Mouse (Mus musculus): ENCODE data around the gene Abcc3. TPM values are rescaled to one million over a fixed set of nuclear protein-coding genes. Genes with fewer than 3 reads are reported as not detected.
A peak's percentile ranks its signal among the peaks of the same experiment; 100 is the strongest.

The Abcc3 gene
- polyA plus RNA-seq, 1 experiment from 2014 or later = 0.94 TPM

DNA sequence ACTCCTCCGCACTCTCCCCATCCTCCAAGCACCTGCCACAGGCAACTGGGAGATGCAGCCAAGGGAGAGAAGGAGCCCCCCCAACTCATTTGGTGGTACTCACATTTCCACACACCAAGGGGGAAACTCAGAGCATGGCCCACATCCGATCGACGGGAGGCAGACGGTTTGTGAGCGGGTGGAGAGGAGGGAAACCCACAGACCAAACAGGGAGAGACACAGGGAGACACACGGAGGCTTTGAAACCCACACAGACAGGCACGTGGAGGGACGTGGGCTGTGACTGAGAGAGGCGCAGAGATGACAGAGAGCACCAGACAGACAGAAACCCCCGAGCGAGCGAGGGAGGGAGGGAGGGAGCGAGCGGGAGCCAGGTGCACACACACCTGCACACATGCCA, 31.6 kb upstream of the Abcc3 start:
- H3K27ac ChIP-seq (ENCODE audit: low read depth, low read length) = no peak overlapping the region
- no peaks in the 10 kb centered on the region for H3K9me3 ChIP-seq (ENCODE audit: control insufficient read depth, low read length)
- no peaks in the 10 kb centered on the region for H3K36me3 ChIP-seq (ENCODE audit: control insufficient read depth, insufficient read depth, low read length)
- H3K9ac ChIP-seq (ENCODE audit: low read depth, low read length) = no peak overlapping the region
- DNase-seq (ENCODE audit: low spot score) = no peak
- WGBS = 63% methylated on average over 15 of the region's 15 CpGs
- ATAC-seq (ENCODE audit: low FRiP score) = no peak
- H3K4me2 ChIP-seq (replicated peaks; ENCODE audit: low read depth, low read length) = no peak overlapping the region
- no peak overlapping the region for H3K4me3 ChIP-seq (ENCODE audit: low read depth, low read length)
- H3K27me3 ChIP-seq (ENCODE audit: control insufficient read depth, insufficient read depth, low read length) = no peaks in the 10 kb centered on the region
- H3K4me1 ChIP-seq (replicated peaks; ENCODE audit: control insufficient read depth, insufficient read depth, low read length) = peaks cover 6% of the 10 kb centered on the region

DNA sequence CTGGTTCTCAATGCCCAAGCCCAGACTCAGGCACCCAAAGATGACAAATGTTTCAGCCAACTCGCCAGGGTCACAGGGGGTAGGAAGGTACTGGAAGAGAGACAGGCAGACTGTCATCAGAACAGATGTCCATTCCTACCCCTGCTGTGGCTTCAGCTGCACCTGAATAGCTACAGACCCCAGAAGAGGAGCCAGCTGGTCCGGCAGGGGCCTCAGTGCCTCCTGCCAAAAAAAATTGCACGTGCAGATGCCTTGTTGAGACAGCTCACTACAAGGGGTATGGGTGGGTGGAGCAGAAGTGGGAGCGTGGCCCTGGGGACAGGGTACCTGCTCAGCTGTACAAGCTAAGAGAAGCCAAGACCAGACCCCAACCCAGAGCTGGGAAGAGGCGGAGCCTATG, 31.1 kb upstream of the Abcc3 start:
- H3K36me3 ChIP-seq (ENCODE audit: control insufficient read depth, insufficient read depth, low read length) = no peaks in the 10 kb centered on the region
- 53% methylated on average over 5 of the region's 5 CpGs for WGBS
- H3K4me1 ChIP-seq (replicated peaks; ENCODE audit: control insufficient read depth, insufficient read depth, low read length) = peaks cover 4% of the 10 kb centered on the region
- no peaks in the 10 kb centered on the region for H3K9me3 ChIP-seq (ENCODE audit: control insufficient read depth, low read length)
- ATAC-seq (ENCODE audit: low FRiP score) = no peak
- H3K9ac ChIP-seq (ENCODE audit: low read depth, low read length) = no peak overlapping the region
- H3K27me3 ChIP-seq (ENCODE audit: control insufficient read depth, insufficient read depth, low read length) = no peaks in the 10 kb centered on the region
- DNase-seq (ENCODE audit: low spot score) = no peak
- H3K27ac ChIP-seq (ENCODE audit: low read depth, low read length) = no peak overlapping the region
- H3K4me3 ChIP-seq (ENCODE audit: low read depth, low read length) = no peak overlapping the region
- H3K4me2 ChIP-seq (replicated peaks; ENCODE audit: low read depth, low read length) = no peak overlapping the region

DNA sequence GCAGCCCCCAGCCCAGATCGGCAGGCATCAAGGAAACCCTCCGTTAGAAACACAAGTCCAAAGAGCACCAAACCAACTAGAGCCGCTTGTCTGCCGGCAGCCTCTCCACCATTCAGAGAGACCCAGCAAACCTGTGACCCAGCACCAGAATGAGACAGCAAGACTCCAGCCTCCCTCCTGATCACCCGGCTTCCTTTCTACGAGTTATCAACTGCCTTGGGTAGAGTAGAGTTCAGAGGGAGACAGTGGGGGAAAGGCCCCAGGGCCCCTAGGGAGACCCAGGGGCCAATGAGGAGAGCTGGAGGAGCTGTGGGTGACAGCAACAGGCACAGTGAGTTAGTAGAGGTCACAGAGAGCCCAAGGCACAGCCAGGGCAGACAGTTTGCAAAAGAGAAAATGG, 28.2 kb upstream of the Abcc3 start:
- no peak overlapping the region for H3K4me3 ChIP-seq (ENCODE audit: low read depth, low read length)
- no peak overlapping the region for H3K4me2 ChIP-seq (replicated peaks; ENCODE audit: low read depth, low read length)
- H3K9me3 ChIP-seq (ENCODE audit: control insufficient read depth, low read length) = no peaks in the 10 kb centered on the region
- no peak overlapping the region for H3K9ac ChIP-seq (ENCODE audit: low read depth, low read length)
- 65% methylated on average over 6 of the region's 6 CpGs for WGBS
- ATAC-seq (ENCODE audit: low FRiP score) (no peak), DNase-seq (ENCODE audit: low spot score) (no peak)
- no peak overlapping the region for H3K27ac ChIP-seq (ENCODE audit: low read depth, low read length)
- peaks cover 4% of the 10 kb centered on the region; the same call in 1 of the 2 replicates for H3K4me1 ChIP-seq (replicated peaks; ENCODE audit: control insufficient read depth, insufficient read depth, low read length)
- H3K27me3 ChIP-seq (ENCODE audit: control insufficient read depth, insufficient read depth, low read length) = no peaks in the 10 kb centered on the region
- no peaks in the 10 kb centered on the region for H3K36me3 ChIP-seq (ENCODE audit: control insufficient read depth, insufficient read depth, low read length)

DNA sequence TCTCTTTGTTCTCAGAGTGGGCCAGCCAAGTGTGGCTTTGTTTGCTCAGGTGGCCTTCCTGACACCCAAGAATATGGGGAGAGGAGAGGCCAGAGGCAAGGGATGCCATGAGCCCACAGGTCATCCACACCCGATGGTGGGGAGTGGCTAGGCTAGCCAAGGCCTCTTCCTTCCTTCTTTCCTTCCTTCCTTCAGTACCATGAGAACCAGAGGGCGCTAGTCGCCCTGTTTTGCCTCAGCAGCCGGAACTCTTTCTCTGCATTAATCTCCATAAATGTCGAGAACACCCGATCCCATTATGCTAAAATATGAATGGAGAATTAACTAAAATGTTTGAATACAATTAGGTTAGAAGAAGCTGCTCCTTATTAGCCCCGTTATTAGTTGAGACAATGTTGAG, 27.5 kb upstream of the Abcc3 start:
- Histone ChIP-seq H3K9me3 (ENCODE audit: control insufficient read depth, low read length) (no peaks in the 10 kb centered on the region), H3K4me2 (replicated peaks; ENCODE audit: low read depth, low read length) (no peak overlapping the region), H3K27ac (ENCODE audit: low read depth, low read length) (no peak overlapping the region), H3K4me1 (replicated peaks; ENCODE audit: control insufficient read depth, insufficient read depth, low read length) (peaks cover 7% of the 10 kb centered on the region; the same call in 1 of the 2 replicates), H3K36me3 (ENCODE audit: control insufficient read depth, insufficient read depth, low read length) (no peaks in the 10 kb centered on the region), H3K9ac (ENCODE audit: low read depth, low read length) (no peak overlapping the region), H3K27me3 (ENCODE audit: control insufficient read depth, insufficient read depth, low read length) (no peaks in the 10 kb centered on the region), H3K4me3 (ENCODE audit: low read depth, low read length) (no peak overlapping the region)
- no peak for DNase-seq (ENCODE audit: low spot score)
- WGBS = 38% methylated on average over 7 of the region's 7 CpGs
- ATAC-seq (ENCODE audit: low FRiP score) = no peak

DNA sequence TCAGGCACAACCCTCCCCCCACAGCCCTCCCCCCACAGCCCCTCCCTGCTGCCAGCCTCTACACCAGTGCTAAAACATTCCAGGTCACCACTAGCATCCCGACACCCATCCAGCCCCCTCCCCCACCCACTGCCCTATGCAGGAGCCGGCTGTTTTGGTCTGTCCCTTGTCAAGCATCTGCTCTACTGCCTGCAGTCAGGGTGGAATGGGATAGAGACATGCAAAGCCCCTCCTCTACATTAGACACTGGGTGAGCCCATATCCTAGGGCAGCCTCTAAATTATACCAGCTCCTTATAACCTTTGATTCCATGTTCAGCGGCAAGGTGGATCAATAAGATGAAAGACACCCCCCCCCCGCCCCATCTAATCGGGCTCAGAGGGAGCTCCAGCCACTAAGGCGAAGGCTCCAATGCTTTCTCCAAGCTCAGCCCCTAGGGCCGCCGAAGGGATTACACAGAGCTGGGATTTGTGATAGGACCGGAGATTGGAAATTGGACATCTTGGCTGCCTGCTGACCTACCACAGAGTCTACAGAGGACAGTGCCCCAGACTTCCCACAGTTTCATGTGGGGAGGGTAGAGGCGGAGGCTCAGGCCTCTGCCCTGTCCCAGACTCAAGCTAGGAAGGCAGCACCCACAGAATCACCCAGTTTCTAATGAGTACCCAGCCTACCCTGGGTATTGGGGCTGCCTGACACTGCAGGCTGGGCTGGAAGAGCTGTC, 26.4 kb upstream of the Abcc3 start:
- Histone ChIP-seq H3K9me3 (ENCODE audit: control insufficient read depth, low read length) (no peaks in the 10 kb centered on the region), H3K4me2 (replicated peaks; ENCODE audit: low read depth, low read length) (no peak overlapping the region), H3K4me1 (replicated peaks; ENCODE audit: control insufficient read depth, insufficient read depth, low read length) (peaks cover 14% of the 10 kb centered on the region), H3K4me3 (ENCODE audit: low read depth, low read length) (no peak overlapping the region), H3K36me3 (ENCODE audit: control insufficient read depth, insufficient read depth, low read length) (no peaks in the 10 kb centered on the region), H3K9ac (ENCODE audit: low read depth, low read length) (no peak overlapping the region), H3K27ac (ENCODE audit: low read depth, low read length) (no peak overlapping the region), H3K27me3 (ENCODE audit: control insufficient read depth, insufficient read depth, low read length) (no peaks in the 10 kb centered on the region)
- ATAC-seq (ENCODE audit: low FRiP score) (no peak), DNase-seq (ENCODE audit: low spot score) (no peak)
- 55% methylated on average over 10 of the region's 10 CpGs for whole genome bisulfite sequencing

GRCm38 (mm10) chr11:94414042-94414441, 21.2 kb upstream of the Abcc3 start:
- Histone ChIP-seq H3K9ac (ENCODE audit: low read depth, low read length) (no peak overlapping the region), H3K27me3 (ENCODE audit: control insufficient read depth, insufficient read depth, low read length) (no peaks in the 10 kb centered on the region), H3K4me3 (ENCODE audit: low read depth, low read length) (no peak overlapping the region), H3K4me1 (replicated peaks; ENCODE audit: control insufficient read depth, insufficient read depth, low read length) (peaks cover 28% of the 10 kb centered on the region), H3K36me3 (ENCODE audit: control insufficient read depth, insufficient read depth, low read length) (no peaks in the 10 kb centered on the region), H3K4me2 (replicated peaks; ENCODE audit: low read depth, low read length) (no peak overlapping the region), H3K27ac (ENCODE audit: low read depth, low read length) (no peak overlapping the region), H3K9me3 (ENCODE audit: control insufficient read depth, low read length) (no peaks in the 10 kb centered on the region)
- DNase-seq (ENCODE audit: low spot score) (no peak), ATAC-seq (ENCODE audit: low FRiP score) (no peak)
- 69% methylated on average over 4 of the region's 4 CpGs for WGBS

DNA sequence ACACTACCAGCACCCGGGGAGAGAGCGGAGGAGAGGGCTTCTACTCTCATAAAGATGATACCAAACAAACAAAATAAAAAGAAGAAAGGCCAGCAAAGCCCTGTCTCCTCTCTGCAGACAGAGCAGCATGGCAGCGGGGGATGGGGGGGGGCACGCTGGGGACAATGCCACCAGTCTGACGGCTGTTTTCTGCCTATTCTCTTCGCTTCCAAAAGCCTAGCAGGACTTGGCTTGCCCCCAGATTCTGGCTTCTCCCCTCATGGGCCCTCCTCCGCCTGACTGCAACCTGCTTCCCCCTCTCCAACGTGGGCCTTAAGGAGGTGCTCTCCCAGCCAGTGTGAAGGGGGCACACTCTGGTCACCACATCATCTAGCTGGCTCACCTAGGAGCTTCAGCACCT, 20.7 kb upstream of the Abcc3 start:
- ATAC-seq (ENCODE audit: low FRiP score) (peak; percentile 44), DNase-seq (ENCODE audit: low spot score) (no peak)
- Histone ChIP-seq H3K36me3 (ENCODE audit: control insufficient read depth, insufficient read depth, low read length) (no peaks in the 10 kb centered on the region), H3K9me3 (ENCODE audit: control insufficient read depth, low read length) (no peaks in the 10 kb centered on the region), H3K4me3 (ENCODE audit: low read depth, low read length) (no peak overlapping the region), H3K4me1 (replicated peaks; ENCODE audit: control insufficient read depth, insufficient read depth, low read length) (peaks cover 29% of the 10 kb centered on the region), H3K27ac (ENCODE audit: low read depth, low read length) (peak overlapping the region; percentile 70; the same call in 1 of the 2 replicates), H3K4me2 (replicated peaks; ENCODE audit: low read depth, low read length) (0 out of 2 replicates have a peak overlapping the region, but pooled peaks have one; percentile 7), H3K27me3 (ENCODE audit: control insufficient read depth, insufficient read depth, low read length) (no peaks in the 10 kb centered on the region), H3K9ac (ENCODE audit: low read depth, low read length) (peak overlapping the region; percentile 44; the same call in 1 of the 2 replicates)
- WGBS = 10% methylated on average over 8 of the region's 8 CpGs

GRCm38 (mm10) chr11:94412998-94413469, 20.2 kb upstream of the Abcc3 start:
- H3K27ac ChIP-seq (ENCODE audit: low read depth, low read length) = peak overlapping the region; percentile 70
- no peak overlapping the region for H3K4me3 ChIP-seq (ENCODE audit: low read depth, low read length)
- H3K4me2 ChIP-seq (replicated peaks; ENCODE audit: low read depth, low read length) = 0 out of 2 replicates have a peak overlapping the region, but pooled peaks have one; percentile 7
- H3K36me3 ChIP-seq (ENCODE audit: control insufficient read depth, insufficient read depth, low read length) = no peaks in the 10 kb centered on the region
- H3K4me1 ChIP-seq (replicated peaks; ENCODE audit: control insufficient read depth, insufficient read depth, low read length) = peaks cover 29% of the 10 kb centered on the region
- H3K9ac ChIP-seq (ENCODE audit: low read depth, low read length) = peak overlapping the region; percentile 44; the same call in 1 of the 2 replicates
- ATAC-seq (ENCODE audit: low FRiP score) = peak; percentile 63
- no peak for DNase-seq (ENCODE audit: low spot score)
- WGBS = 24% methylated on average over 10 of the region's 10 CpGs
- H3K9me3 ChIP-seq (ENCODE audit: control insufficient read depth, low read length) = no peaks in the 10 kb centered on the region
- no peaks in the 10 kb centered on the region for H3K27me3 ChIP-seq (ENCODE audit: control insufficient read depth, insufficient read depth, low read length)

DNA sequence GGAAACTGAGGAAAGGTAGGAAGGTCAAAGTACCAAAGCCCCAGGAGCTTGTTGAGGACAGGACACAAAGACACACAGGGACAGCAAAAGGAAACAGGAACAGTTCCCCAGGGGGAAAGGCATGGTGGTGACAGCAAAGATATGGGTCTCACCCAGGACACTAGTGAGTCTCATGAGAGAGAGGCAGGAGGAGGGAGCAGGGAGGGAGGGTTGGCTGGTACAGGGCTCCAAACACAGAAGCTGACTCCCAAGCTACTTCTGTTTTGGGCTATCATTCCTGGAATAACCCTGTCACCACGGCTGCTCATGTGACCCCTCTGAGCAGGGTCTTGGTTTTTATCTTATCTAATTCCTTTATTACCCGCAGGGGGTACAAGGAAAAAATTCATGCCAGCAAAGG, 19.8 kb upstream of the Abcc3 start:
- 0 out of 2 replicates have a peak overlapping the region, but pooled peaks have one; percentile 12 for H3K9ac ChIP-seq (ENCODE audit: low read depth, low read length)
- no peak overlapping the region for H3K4me3 ChIP-seq (ENCODE audit: low read depth, low read length)
- H3K9me3 ChIP-seq (ENCODE audit: control insufficient read depth, low read length) = no peaks in the 10 kb centered on the region
- H3K27ac ChIP-seq (ENCODE audit: low read depth, low read length) = peak overlapping the region; percentile 70
- H3K4me1 ChIP-seq (replicated peaks; ENCODE audit: control insufficient read depth, insufficient read depth, low read length) = peaks cover 30% of the 10 kb centered on the region
- 55% methylated on average over 2 of the region's 2 CpGs for WGBS
- no peak overlapping the region for H3K4me2 ChIP-seq (replicated peaks; ENCODE audit: low read depth, low read length)
- DNase-seq (ENCODE audit: low spot score) = no peak
- H3K27me3 ChIP-seq (ENCODE audit: control insufficient read depth, insufficient read depth, low read length) = no peaks in the 10 kb centered on the region
- no peaks in the 10 kb centered on the region for H3K36me3 ChIP-seq (ENCODE audit: control insufficient read depth, insufficient read depth, low read length)
- ATAC-seq (ENCODE audit: low FRiP score) = no peak
